Mouse (Mus musculus) kidney, embryonic 15.5 days (tissue): ENCODE measurements around the gene Foxn3. TPM values are rescaled to one million over a fixed set of nuclear protein-coding genes. Genes with fewer than 3 reads are reported as not detected.

Source experiments
- ATAC-seq: fragments of 200-750 bp; cut with Nextera tagmentation; replicated peaks from 2 replicates; pipeline ENCODE4 v1.8.0; 2017; ENCODE audit warnings: moderate TSS enrichment; ENCODE audit not compliant: low FRiP score
- H3K27ac ChIP-seq: fragments of 300-500 bp; sonication (generic); 2 replicates; pipeline ENCODE4 v1.5.1; 2015; ENCODE audit warnings: mild to moderate bottlenecking, inconsistent platforms
- H3K27me3 ChIP-seq: fragments of 300-500 bp; sonication (generic); 2 replicates; pipeline ENCODE4 v1.6.1; 2015; ENCODE audit warnings: inconsistent platforms
- H3K36me3 ChIP-seq: fragments of 300-500 bp; sonication (generic); 2 replicates; pipeline ENCODE4 v1.6.1; 2015; ENCODE audit warnings: inconsistent platforms
- H3K4me1 ChIP-seq: fragments of 300-500 bp; sonication (generic); 2 replicates; pipeline ENCODE4 v1.6.1; 2015; ENCODE audit warnings: inconsistent platforms
- H3K4me2 ChIP-seq: fragments of 300-500 bp; sonication (generic); 2 replicates; pipeline ENCODE4 v1.6.1; 2015; ENCODE audit warnings: moderate library complexity, mild to moderate bottlenecking, inconsistent platforms
- H3K4me3 ChIP-seq: fragments of 300-500 bp; sonication (generic); replicated peaks from 2 replicates; pipeline ENCODE4 v1.5.1; 2015; ENCODE audit warnings: mild to moderate bottlenecking, inconsistent platforms
- H3K9ac ChIP-seq: fragments of 300-500 bp; sonication (generic); 2 replicates; pipeline ENCODE4 v1.6.1; 2015; ENCODE audit warnings: mild to moderate bottlenecking, inconsistent platforms
- H3K9me3 ChIP-seq: fragments of 300-500 bp; sonication (generic); replicated peaks from 2 replicates; pipeline ENCODE4 v1.6.1; 2016; ENCODE audit warnings: inconsistent platforms
- WGBS: fragments of 180-500 bp; shearing (Covaris S2); methylation state at CpG from one replicate; pipeline ENCODE4 v1.1.7; 2015; ENCODE audit warnings: mixed read lengths; 5-methylcytosine and 5-hydroxymethylcytosine counted together
- polyA plus RNA-seq: library from polyadenylated mRNA; unstranded; fragments of >200 nt; fragmentation: Nextera tagmentation; extraction: Ambion mirVana; gene quantifications from 2 replicates; pipeline ENCODE4 v1.2.1, GENCODE M21; 2015

The Foxn3 gene
- polyA plus RNA-seq, 1 experiment from 2014 or later, result 65.7 TPM

DNA sequence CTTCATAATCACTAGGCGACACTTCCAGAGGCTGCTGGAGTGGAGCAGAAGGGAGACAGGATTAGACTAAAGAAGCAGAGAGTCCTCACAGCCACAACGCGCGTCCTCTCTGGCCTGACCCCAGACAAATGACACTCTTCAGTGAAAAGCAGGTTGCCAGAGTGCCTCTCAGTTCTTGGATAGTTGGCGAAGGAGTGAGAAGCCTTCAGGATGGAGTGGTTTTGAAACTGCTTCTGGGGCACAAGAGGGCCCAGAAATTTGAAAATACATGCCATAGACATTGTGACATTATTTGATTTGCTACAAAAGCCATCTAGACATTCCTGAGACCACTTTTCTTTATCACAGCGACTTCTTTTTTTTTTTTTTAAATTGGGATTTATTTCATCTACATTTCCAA, 113.3 kb downstream of the Foxn3 start:
- no peak for ATAC-seq
- 91% methylated on average over 6 of the region's 6 CpGs for whole genome bisulfite sequencing

DNA sequence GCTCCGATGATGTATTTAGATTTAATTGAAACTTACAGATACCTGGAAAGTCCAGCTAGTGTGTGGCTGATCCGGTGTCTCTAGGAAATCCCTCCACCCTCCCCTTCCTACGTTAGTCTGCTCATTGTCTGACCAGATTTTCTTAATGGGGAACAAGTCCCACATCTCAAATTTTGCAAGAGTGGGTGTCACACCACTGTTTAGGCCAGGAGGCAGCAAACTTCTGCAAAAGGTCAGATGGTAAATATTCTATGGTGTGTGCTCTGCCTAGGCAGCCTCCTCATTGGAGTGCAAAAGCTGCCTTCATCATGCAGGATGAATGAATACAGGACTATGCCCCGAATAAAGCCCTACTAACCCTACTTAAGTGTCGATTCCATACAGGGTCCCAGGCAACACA, 115.6 kb downstream of the Foxn3 start:
- Histone ChIP-seq H3K9me3 (no peaks in the 10 kb centered on the region), H3K4me1 (peaks cover 5% of the 10 kb centered on the region; the same call in 1 of the 2 replicates), H3K27me3 (no peaks in the 10 kb centered on the region), H3K4me2 (no peak overlapping the region), H3K9ac (no peak overlapping the region), H3K36me3 (no peaks in the 10 kb centered on the region), H3K27ac (no peak overlapping the region), H3K4me3 (no peak overlapping the region)
- ATAC-seq, result no peak
- WGBS, result 89% methylated on average over 5 of the region's 5 CpGs

More for the DNA sequence above, 113.3 kb downstream of the Foxn3 start:
- Histone ChIP-seq H3K9ac (no peak overlapping the region), H3K4me1 (peaks cover 5% of the 10 kb centered on the region), H3K9me3 (no peaks in the 10 kb centered on the region), H3K27ac (no peak overlapping the region), H3K4me2 (no peak overlapping the region), H3K27me3 (no peaks in the 10 kb centered on the region), H3K36me3 (no peaks in the 10 kb centered on the region), H3K4me3 (no peak overlapping the region)

DNA sequence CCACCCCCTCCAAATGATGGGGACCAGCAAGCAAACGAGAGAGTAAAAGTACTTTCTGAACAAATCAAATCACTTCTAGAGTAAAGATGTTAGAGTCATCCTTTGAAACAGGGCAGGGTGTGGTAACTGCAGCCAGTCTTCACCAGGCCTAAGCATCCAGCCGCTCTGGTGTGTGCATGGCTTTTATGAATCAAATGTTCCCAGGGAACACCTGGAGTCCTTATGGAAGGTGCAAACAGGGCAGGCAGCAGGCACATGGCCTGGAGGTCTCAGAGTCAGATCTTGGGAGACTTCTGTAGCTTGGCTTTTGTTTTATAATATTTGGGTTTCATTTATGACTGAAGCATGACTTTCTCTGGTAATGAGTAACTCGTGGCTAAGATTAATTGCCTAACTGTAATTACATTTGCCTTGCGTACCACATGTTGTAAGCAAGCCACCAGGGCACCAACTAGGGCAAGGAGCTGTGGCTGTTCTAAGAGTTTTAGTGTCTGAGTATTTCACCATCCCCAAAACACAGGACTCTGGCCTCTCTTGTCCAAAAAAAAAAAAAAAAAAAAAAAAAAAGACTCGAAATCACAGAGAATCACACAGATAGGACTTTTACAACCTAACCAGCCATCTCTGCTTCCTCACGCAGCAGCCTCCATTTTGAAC, 118.2 kb downstream of the Foxn3 start:
- no peak overlapping the region for H3K4me3 ChIP-seq
- no peaks in the 10 kb centered on the region for H3K9me3 ChIP-seq
- WGBS, result 66% methylated on average over 6 of the region's 6 CpGs
- no peak overlapping the region for H3K4me2 ChIP-seq
- no peak for ATAC-seq
- 0 out of 2 replicates have a peak overlapping the region, but pooled peaks have one; percentile 9 for H3K27ac ChIP-seq
- H3K36me3 ChIP-seq, result no peaks in the 10 kb centered on the region
- peaks cover 5% of the 10 kb centered on the region; the same call in 1 of the 2 replicates for H3K4me1 ChIP-seq
- H3K9ac ChIP-seq, result no peak overlapping the region
- H3K27me3 ChIP-seq, result no peaks in the 10 kb centered on the region

DNA sequence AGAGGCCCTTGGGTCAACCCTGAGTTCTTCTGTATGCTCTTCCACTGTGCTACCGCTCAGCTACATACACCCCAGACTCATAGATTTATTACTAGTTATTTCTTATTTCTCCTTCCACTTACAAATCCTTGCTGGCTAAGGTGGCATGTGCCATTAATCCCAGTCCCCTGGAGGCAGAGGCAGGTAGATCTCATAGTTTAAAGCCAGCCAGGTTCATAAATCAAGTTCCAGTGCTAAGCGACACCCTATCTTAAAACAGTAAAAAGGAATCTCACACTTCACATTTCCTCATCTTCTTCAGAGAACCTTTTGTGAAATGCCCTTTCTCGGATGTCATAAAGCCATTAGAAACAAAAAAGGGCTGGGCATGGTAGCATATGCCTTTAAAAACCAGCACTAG, 120.6 kb downstream of the Foxn3 start:
- H3K36me3 ChIP-seq, result no peaks in the 10 kb centered on the region
- no peaks in the 10 kb centered on the region for H3K27me3 ChIP-seq
- H3K4me2 ChIP-seq, result no peak overlapping the region
- 91% methylated on average over 3 of the region's 3 CpGs for WGBS
- no peak overlapping the region for H3K27ac ChIP-seq
- H3K4me1 ChIP-seq, result peaks cover 5% of the 10 kb centered on the region; the same call in 1 of the 2 replicates
- no peak overlapping the region for H3K9ac ChIP-seq
- H3K4me3 ChIP-seq, result no peak overlapping the region
- no peaks in the 10 kb centered on the region for H3K9me3 ChIP-seq
- no peak for ATAC-seq

DNA sequence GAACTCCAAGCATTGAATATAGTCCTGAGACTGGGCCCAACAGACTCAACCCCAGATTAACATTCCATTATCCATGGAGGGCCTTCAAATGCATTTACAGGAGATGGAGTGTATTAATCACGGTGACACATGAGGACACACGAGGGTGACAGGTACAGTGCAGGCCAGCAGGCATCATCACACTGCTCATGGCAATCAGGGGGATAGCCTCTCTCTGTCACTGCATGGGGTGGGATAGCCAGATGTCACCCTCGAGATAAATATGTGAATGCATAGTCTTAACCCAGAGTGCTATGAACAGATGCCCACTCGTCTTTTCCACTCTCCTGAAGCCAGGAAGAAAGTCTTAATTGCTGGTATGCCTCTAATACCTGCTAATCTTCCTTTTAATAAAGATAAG, 122.4 kb downstream of the Foxn3 start:
- Histone ChIP-seq H3K36me3 (no peaks in the 10 kb centered on the region), H3K4me1 (peaks cover 5% of the 10 kb centered on the region; the same call in 1 of the 2 replicates), H3K9ac (no peak overlapping the region), H3K27me3 (no peaks in the 10 kb centered on the region), H3K4me2 (no peak overlapping the region), H3K4me3 (no peak overlapping the region), H3K27ac (no peak overlapping the region), H3K9me3 (no peaks in the 10 kb centered on the region)
- ATAC-seq, result no peak
- WGBS, result 84% methylated on average over 4 of the region's 4 CpGs

DNA sequence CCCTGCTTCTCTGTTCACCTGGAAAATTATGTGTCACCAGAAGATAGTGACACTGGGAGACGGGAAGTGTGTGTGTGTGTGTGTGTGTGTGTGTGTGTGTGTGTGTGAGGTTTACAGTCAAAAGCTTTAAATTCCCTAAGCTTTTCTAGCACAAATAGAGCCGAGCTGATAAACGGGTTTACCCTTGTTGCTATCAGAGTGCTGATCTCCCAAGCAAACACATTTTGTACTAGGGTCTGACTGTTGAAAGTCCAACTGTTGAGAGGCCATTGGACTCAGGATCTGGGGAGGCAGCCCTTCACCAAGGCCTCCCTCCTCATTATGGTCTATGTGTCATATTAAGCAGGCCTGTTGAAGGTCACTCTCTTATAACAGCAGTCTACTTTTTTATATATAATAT, 123.4 kb downstream of the Foxn3 start:
- Histone ChIP-seq H3K27me3 (no peaks in the 10 kb centered on the region), H3K36me3 (no peaks in the 10 kb centered on the region), H3K9ac (no peak overlapping the region), H3K27ac (no peak overlapping the region), H3K4me3 (no peak overlapping the region), H3K4me1 (peaks cover 3% of the 10 kb centered on the region; the same call in 1 of the 2 replicates), H3K9me3 (no peaks in the 10 kb centered on the region), H3K4me2 (no peak overlapping the region)
- ATAC-seq, result no peak
- 59% methylated on average over 3 of the region's 3 CpGs for WGBS

DNA sequence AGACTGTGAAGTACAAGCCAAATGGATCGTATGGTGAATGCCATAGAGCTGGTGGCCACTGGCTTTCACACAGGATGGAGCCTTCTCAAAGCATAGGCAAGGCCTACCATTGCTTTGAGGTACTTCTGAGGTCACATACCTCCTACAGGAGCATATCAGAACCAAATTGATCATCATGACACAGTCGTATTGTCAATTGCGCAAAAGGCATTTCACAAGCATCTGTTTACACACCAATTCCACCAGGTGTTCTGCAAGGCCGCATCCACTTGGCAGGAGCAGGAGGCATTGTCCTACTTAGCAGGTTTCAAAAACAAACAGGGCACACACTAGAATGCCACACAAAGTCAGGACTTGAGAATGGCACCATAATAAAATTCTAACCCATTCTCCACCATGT, 128.2 kb downstream of the Foxn3 start:
- H3K36me3 ChIP-seq, result no peaks in the 10 kb centered on the region
- H3K4me1 ChIP-seq, result no peaks in the 10 kb centered on the region
- no peak overlapping the region for H3K27ac ChIP-seq
- 94% methylated on average over 4 of the region's 4 CpGs for WGBS
- H3K27me3 ChIP-seq, result no peaks in the 10 kb centered on the region
- no peak overlapping the region for H3K4me3 ChIP-seq
- no peak overlapping the region for H3K4me2 ChIP-seq
- no peaks in the 10 kb centered on the region for H3K9me3 ChIP-seq
- H3K9ac ChIP-seq, result no peak overlapping the region
- no peak for ATAC-seq

DNA sequence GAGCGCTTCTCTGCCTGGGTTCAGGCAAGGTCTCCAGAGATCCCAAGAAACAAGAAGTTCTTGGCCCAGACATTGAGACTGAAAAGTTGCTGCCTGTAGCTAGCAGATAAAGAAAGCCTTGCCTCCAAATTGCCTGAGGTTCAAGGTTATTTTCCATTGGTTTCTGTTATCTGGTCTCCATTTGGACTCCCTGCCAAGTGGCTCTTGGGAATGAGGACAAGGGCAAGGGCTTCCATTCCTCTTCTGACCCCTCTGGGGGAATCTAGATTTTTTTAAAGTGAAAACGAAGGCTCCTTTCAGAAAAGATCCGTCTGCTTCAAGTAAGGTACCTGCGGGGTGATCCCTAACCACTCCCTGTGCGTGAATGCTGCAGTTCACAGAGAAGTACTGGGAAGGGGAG, 130.0 kb downstream of the Foxn3 start:
- Histone ChIP-seq H3K27ac (no peak overlapping the region), H3K9ac (no peak overlapping the region), H3K4me2 (no peak overlapping the region), H3K27me3 (no peaks in the 10 kb centered on the region), H3K4me3 (no peak overlapping the region), H3K36me3 (no peaks in the 10 kb centered on the region), H3K9me3 (no peaks in the 10 kb centered on the region), H3K4me1 (no peaks in the 10 kb centered on the region)
- ATAC-seq, result no peak
- 84% methylated on average over 5 of the region's 5 CpGs for WGBS

DNA sequence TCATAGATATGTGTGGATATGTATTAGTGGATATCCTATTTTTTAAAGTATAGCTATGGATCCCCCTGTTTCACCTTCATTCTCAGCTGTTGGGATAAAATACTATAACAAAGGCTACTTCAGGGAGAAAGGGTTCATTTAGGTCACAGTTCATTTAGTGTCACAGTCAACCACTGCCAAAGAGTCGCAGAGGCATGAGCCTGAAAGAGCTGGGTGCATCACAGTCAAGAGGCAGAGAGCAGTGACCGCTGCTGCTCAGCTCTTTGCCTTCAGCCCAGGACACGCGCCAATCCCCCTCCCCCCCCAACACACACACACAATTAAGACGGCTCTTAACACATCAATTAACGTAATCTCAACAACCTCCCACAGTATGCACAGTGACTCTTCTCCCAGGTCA, 131.8 kb downstream of the Foxn3 start:
- Histone ChIP-seq H3K9ac (no peak overlapping the region), H3K27me3 (no peaks in the 10 kb centered on the region), H3K36me3 (no peaks in the 10 kb centered on the region), H3K9me3 (no peaks in the 10 kb centered on the region), H3K4me3 (no peak overlapping the region), H3K27ac (no peak overlapping the region), H3K4me1 (no peaks in the 10 kb centered on the region), H3K4me2 (no peak overlapping the region)
- 82% methylated on average over 6 of the region's 6 CpGs for WGBS
- ATAC-seq, result no peak

DNA sequence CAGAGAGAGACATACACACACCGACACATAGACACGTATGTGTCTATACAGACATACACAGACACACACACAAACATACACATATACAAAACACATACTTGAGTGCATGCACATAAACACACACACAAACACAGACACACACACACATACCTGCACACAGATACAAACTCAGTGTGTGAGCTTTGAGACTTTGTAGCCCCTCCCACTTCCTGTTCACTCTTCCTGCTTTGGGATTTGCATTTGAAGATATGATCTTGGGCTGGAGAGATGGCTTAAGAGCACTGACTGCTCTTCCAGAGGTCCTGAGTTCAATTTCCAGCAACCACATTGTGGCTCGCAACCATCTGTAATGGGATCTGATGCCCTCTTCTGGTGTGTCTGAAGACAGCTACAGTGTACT, 132.4 kb downstream of the Foxn3 start:
- no peak overlapping the region for H3K9ac ChIP-seq
- H3K9me3 ChIP-seq, result no peaks in the 10 kb centered on the region
- no peak overlapping the region for H3K4me2 ChIP-seq
- ATAC-seq, result no peak
- no peak overlapping the region for H3K4me3 ChIP-seq
- 97% methylated on average over 3 of the region's 3 CpGs for WGBS
- no peaks in the 10 kb centered on the region for H3K4me1 ChIP-seq
- no peaks in the 10 kb centered on the region for H3K36me3 ChIP-seq
- H3K27ac ChIP-seq, result no peak overlapping the region
- no peaks in the 10 kb centered on the region for H3K27me3 ChIP-seq

DNA sequence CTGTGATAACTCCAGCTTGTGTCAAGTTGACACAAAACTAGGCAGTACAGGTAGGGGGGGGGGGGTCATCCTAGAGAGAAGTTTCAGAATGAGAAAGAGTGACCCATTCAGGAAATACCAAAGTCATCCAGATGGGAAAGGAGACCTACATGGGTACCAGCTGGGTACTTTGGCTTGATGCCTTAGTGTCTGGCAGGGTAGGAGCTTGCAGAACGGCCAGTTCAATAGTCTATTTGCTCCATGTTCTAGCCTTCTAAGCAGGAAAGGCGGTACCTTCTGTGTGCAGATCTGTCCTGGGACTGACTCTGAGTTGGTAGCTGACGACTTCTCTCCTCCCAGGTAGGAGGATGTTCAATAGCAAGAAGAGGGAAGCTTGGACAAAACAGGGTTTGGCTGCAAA, 134.3 kb downstream of the Foxn3 start:
- Histone ChIP-seq H3K9me3 (no peaks in the 10 kb centered on the region), H3K4me3 (no peak overlapping the region), H3K27me3 (no peaks in the 10 kb centered on the region), H3K36me3 (no peaks in the 10 kb centered on the region), H3K27ac (no peak overlapping the region), H3K4me1 (no peaks in the 10 kb centered on the region), H3K4me2 (no peak overlapping the region), H3K9ac (no peak overlapping the region)
- 93% methylated on average over 3 of the region's 3 CpGs for WGBS
- ATAC-seq, result no peak

DNA sequence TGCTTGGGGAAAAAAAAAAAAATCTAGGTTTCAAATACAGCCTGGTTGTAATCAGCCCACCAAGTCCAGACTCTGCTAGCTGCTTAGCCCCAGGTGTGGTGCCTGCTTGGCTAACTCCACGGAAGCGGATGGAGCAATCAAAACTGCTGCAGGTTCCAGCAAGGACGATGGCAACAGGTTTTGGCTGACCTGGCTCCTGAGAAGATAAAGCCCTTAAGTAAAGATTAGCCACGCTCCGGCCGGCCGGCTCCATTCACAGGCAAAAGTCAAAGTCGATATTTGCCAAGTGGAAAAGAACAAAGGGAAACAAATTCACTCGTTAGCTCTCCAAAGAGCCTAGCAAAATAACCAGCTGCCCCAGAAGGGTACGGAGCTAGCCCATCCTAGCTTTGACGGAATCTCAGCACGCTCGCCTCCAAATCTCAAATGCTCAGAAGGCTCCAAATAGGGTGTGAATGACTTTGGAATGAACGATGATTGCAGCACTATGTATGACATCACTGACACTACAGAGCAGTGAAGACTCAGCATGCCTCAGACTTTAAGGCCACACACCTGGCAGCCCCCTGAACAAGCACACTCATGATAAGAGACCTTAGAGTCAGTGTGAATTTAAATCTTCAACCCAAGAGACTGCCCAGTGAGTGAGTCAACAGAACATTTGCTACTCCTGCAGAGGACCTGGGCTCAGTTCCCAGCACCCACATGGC, 137.0 kb downstream of the Foxn3 start:
- Histone ChIP-seq H3K9ac (no peak overlapping the region), H3K27me3 (no peaks in the 10 kb centered on the region), H3K4me1 (no peaks in the 10 kb centered on the region), H3K4me2 (no peak overlapping the region), H3K36me3 (no peaks in the 10 kb centered on the region), H3K27ac (no peak overlapping the region), H3K9me3 (no peaks in the 10 kb centered on the region), H3K4me3 (no peak overlapping the region)
- 84% methylated on average over 14 of the region's 14 CpGs for WGBS
- no peak for ATAC-seq

DNA sequence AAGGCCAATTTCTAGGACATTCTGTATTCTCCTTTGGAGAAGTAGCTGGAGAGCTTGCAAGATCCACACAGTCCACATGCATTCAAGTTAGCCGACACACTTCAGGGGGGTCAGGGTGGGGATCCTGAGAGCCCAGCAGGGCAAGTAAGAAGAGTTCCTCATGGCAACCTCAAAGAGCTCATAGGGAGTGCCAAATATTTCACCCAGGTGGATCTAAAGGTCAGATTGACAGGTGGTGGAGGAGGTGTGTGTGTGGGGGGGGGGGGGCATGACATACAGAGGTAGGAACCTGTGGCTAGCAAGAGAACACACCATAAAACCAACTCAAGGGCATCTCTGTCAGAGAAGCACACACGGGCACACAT, 144.0 kb downstream of the Foxn3 start:
- Histone ChIP-seq H3K27me3 (no peaks in the 10 kb centered on the region), H3K4me2 (no peak overlapping the region), H3K4me1 (no peaks in the 10 kb centered on the region), H3K9me3 (no peaks in the 10 kb centered on the region), H3K36me3 (no peaks in the 10 kb centered on the region), H3K27ac (no peak overlapping the region), H3K9ac (no peak overlapping the region), H3K4me3 (no peak overlapping the region)
- WGBS, result 85% methylated on average over 2 of the region's 2 CpGs
- ATAC-seq, result no peak
